Mouse (Mus musculus): ENCODE measurements around the gene Snx3. TPM values are rescaled to one million over a fixed set of nuclear protein-coding genes. Genes with fewer than 3 reads are reported as not detected.

Snx3 gene
- total RNA-seq (2014; rRNA removed; ENCODE audit: low replicate concordance), result 123 and 125 TPM in 2 replicates
- 285 and 299 TPM in 2 replicates for polyA plus RNA-seq (2015; fragmentation: Nextera tagmentation; extraction: Ambion mirVana)

DNA sequence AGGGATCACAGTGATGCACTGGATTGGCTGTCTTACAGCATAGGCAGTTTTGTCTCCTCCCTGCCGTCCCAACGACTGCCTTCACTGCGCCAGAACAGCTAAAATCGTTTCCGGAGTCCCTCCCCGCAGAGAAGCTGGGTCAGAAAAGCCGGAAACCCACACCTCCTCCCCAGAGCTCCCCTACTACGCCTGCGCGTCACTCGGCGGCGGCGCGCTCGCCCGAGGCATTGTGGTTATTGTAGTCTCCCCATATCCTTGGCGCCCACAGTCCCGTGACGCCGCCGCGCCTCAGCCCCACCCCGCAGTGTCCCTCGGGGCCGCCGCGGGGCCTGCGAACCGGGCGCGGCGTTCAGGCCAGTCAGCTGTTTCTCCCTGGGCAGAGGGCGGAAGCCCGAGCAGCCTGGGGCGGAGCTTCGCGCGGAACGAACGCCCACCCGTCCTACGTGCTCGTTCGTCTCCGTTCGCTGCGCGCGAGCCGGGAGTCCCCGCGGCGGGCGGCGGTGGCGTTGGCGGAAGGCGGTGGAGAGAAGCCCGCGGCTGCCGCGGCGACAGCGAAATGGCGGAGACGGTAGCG, at the start of gene Snx3:
Snx3 (plus strand) TSS at position 256 of the 574 bp plus-strand sequence.
- H3K27me3 ChIP-seq (ENCODE audit: control insufficient read depth, insufficient read depth, low read length), result no peaks in the 10 kb centered on the region
- H3K27ac ChIP-seq (ENCODE audit: low read depth), result peak within 1 kb of the TSS; percentile 98
- under 1% methylated on average over 68 of the region's 68 CpGs for WGBS
- H3K4me2 ChIP-seq (ENCODE audit: low read depth, low read length), result peak within 1 kb of the TSS; percentile 81
- peak within 1 kb of the TSS; percentile 88 for H3K9ac ChIP-seq (replicated peaks; ENCODE audit: low read depth, low read length)
- no peaks in the 10 kb centered on the region for H3K36me3 ChIP-seq (replicated peaks; ENCODE audit: control insufficient read depth, insufficient read depth, low read length)
- TF ChIP-seq EP300 (IDR thresholded peaks at IDR 0.05; ENCODE audit: low read depth), result no peak
- ATAC-seq (ENCODE audit: insufficient read depth, low read depth), result peak; percentile 96
- H3K4me3 ChIP-seq (ENCODE audit: low read depth, low read length), result peak within 1 kb of the TSS; percentile 86
- no peaks in the 10 kb centered on the region for H3K9me3 ChIP-seq (replicated peaks; ENCODE audit: control insufficient read depth, low read length)
- H3K4me1 ChIP-seq (ENCODE audit: control insufficient read depth, insufficient read depth), result 0 out of 2 replicates have a peak, but pooled peaks cover 16% of the 10 kb centered on the region
- DNase-seq (ENCODE audit: low spot score), result peak; percentile 98

DNA sequence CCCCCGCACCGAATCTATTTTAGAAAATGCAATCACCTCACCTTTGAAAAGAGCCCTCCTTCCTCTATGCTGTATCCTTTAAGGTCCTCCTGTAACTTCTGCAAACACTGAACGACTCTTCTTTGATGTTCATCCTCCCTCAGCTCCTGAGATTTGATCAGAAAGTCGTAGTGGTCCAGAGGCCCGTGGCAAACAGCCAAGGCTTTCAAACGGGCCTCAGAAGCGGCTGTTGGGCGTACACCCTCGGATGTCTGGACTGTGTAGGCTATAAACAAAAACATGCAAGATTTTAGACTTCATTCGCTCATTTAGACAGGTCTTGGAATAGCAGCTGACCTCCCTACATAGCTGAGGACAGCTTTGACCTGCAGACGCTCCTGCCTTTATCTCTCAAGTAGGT, 47.6 kb upstream of the Snx3 start:
- 46% methylated on average over 11 of the region's 11 CpGs for WGBS
- H3K4me3 ChIP-seq (ENCODE audit: low read depth, low read length), result no peak overlapping the region
- no peak overlapping the region for H3K9ac ChIP-seq (replicated peaks; ENCODE audit: low read depth, low read length)
- H3K4me1 ChIP-seq (ENCODE audit: control insufficient read depth, insufficient read depth), result peaks cover 16% of the 10 kb centered on the region
- TF ChIP-seq EP300 (IDR thresholded peaks at IDR 0.05; ENCODE audit: low read depth) (no peak), CTCF (IDR thresholded peaks at IDR 0.05; ENCODE audit: low read depth) (no peak)
- ATAC-seq (ENCODE audit: insufficient read depth, low read depth) (no peak), DNase-seq (ENCODE audit: low spot score) (no peak)
- no peaks in the 10 kb centered on the region for H3K27me3 ChIP-seq (ENCODE audit: control insufficient read depth, insufficient read depth, low read length)
- H3K9me3 ChIP-seq (replicated peaks; ENCODE audit: control insufficient read depth, low read length), result 0 out of 2 replicates have a peak, but pooled peaks cover 5% of the 10 kb centered on the region
- H3K36me3 ChIP-seq (replicated peaks; ENCODE audit: control insufficient read depth, insufficient read depth, low read length), result peaks cover 16% of the 10 kb centered on the region
- H3K27ac ChIP-seq (ENCODE audit: low read depth), result no peak overlapping the region
- H3K4me2 ChIP-seq (ENCODE audit: low read depth, low read length), result no peak overlapping the region

DNA sequence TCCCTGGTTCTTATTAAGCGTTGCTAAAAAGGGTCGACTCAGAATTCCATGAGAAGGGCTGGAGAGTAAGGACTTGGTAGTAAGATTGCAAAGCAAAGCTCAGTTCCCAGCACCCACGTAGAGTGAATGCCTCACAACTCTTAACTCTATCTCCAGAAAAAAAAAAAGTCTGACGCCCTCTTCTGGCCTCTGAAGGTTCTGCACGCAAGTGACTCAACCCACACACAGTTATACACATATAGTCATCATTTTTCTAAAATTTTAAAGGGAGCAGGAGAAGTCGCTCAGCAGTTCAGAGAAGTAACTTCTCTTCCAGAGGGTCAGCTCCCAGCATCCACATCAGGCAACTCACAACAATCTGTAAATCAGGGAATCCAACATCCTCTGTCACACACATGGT, 47.1 kb upstream of the Snx3 start:
- WGBS, result 66% methylated on average over 6 of the region's 6 CpGs
- no peak overlapping the region for H3K4me3 ChIP-seq (ENCODE audit: low read depth, low read length)
- peaks cover 20% of the 10 kb centered on the region for H3K36me3 ChIP-seq (replicated peaks; ENCODE audit: control insufficient read depth, insufficient read depth, low read length)
- H3K4me1 ChIP-seq (ENCODE audit: control insufficient read depth, insufficient read depth), result peaks cover 16% of the 10 kb centered on the region
- ATAC-seq (ENCODE audit: insufficient read depth, low read depth), result no peak
- no peak for DNase-seq (ENCODE audit: low spot score)
- H3K4me2 ChIP-seq (ENCODE audit: low read depth, low read length), result no peak overlapping the region
- 0 out of 2 replicates have a peak, but pooled peaks cover 6% of the 10 kb centered on the region for H3K9me3 ChIP-seq (replicated peaks; ENCODE audit: control insufficient read depth, low read length)
- TF ChIP-seq EP300 (IDR thresholded peaks at IDR 0.05; ENCODE audit: low read depth) (no peak), CTCF (IDR thresholded peaks at IDR 0.05; ENCODE audit: low read depth) (no peak)
- H3K9ac ChIP-seq (replicated peaks; ENCODE audit: low read depth, low read length), result no peak overlapping the region
- no peak overlapping the region for H3K27ac ChIP-seq (ENCODE audit: low read depth)
- no peaks in the 10 kb centered on the region for H3K27me3 ChIP-seq (ENCODE audit: control insufficient read depth, insufficient read depth, low read length)

DNA sequence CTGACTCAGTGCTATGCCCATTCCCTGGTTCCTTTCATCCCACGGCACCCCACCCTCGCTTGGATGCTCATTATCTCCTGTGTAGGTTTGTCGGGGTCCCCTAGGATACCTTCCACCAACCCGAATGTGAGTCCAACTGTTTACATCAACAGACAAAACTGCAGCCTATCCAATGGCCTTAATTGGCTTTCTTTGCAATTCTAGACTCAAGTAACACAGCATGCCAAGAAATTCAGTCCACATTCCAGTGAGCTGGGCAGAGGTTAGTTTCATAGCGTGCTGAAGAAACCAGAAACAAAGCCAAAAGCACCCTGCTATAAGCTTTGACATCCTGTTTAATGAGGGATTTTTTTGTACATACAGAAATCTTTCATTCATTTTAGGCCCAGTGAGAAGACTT, 45.8 kb upstream of the Snx3 start:
- Histone ChIP-seq H3K36me3 (replicated peaks; ENCODE audit: control insufficient read depth, insufficient read depth, low read length) (peaks cover 23% of the 10 kb centered on the region), H3K9me3 (replicated peaks; ENCODE audit: control insufficient read depth, low read length) (0 out of 2 replicates have a peak, but pooled peaks cover 6% of the 10 kb centered on the region), H3K4me3 (ENCODE audit: low read depth, low read length) (no peak overlapping the region), H3K27me3 (ENCODE audit: control insufficient read depth, insufficient read depth, low read length) (no peaks in the 10 kb centered on the region), H3K27ac (ENCODE audit: low read depth) (peak overlapping the region; percentile 89), H3K4me2 (ENCODE audit: low read depth, low read length) (no peak overlapping the region), H3K4me1 (ENCODE audit: control insufficient read depth, insufficient read depth) (peaks cover 16% of the 10 kb centered on the region), H3K9ac (replicated peaks; ENCODE audit: low read depth, low read length) (no peak overlapping the region)
- no peak for TF ChIP-seq EP300 (IDR thresholded peaks at IDR 0.05; ENCODE audit: low read depth)
- TF ChIP-seq CTCF (IDR thresholded peaks at IDR 0.05; ENCODE audit: low read depth), result no peak
- no peak for ATAC-seq (ENCODE audit: insufficient read depth, low read depth)
- WGBS, result 70% methylated on average over 5 of the region's 5 CpGs
- DNase-seq (ENCODE audit: low spot score), result peak; percentile 22

DNA sequence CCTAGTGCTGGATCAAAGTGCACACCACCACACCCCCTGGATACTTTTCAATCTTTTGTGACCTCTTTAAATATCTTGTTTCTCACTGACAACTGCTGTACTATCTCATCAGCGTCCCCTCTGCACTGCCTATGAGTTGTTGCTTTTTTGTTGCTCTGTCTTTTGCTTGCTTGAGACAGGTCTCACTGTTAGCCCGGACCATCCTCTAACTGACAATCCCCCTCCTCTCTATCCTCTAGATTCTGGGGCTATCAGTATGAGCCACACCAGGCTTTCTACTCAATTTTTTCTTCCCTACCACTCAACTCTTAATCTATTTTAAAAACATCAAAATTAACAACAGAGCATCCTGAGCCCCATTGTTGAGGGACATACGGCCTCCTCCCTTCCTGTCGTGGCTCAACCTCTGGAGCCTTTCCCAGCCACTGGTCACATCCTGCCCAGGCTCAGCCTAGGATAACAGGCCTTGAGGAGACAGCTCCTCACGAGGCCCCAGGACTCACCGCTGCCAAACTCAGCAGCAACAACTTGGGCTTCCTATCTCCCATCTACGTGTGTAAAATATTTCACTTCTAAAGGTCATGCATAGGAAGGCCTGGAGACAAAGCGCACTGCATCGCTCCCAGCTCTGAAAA, 44.2 kb upstream of the Snx3 start:
- 38% methylated on average over 9 of the region's 9 CpGs for WGBS
- H3K27me3 ChIP-seq (ENCODE audit: control insufficient read depth, insufficient read depth, low read length), result no peaks in the 10 kb centered on the region
- ATAC-seq (ENCODE audit: insufficient read depth, low read depth), result peak; percentile 91

More for the DNA sequence above, 44.2 kb upstream of the Snx3 start:
- Histone ChIP-seq H3K4me1 (ENCODE audit: control insufficient read depth, insufficient read depth) (peaks cover 16% of the 10 kb centered on the region), H3K27ac (ENCODE audit: low read depth) (peak overlapping the region; percentile 89), H3K36me3 (replicated peaks; ENCODE audit: control insufficient read depth, insufficient read depth, low read length) (peaks cover 21% of the 10 kb centered on the region), H3K9me3 (replicated peaks; ENCODE audit: control insufficient read depth, low read length) (0 out of 2 replicates have a peak, but pooled peaks cover 6% of the 10 kb centered on the region), H3K4me3 (ENCODE audit: low read depth, low read length) (no peak overlapping the region), H3K9ac (replicated peaks; ENCODE audit: low read depth, low read length) (no peak overlapping the region), H3K4me2 (ENCODE audit: low read depth, low read length) (no peak overlapping the region)
- peak; percentile 73 for DNase-seq (ENCODE audit: low spot score)
- TF ChIP-seq EP300 (IDR thresholded peaks at IDR 0.05; ENCODE audit: low read depth), result no peak
- TF ChIP-seq CTCF (IDR thresholded peaks at IDR 0.05; ENCODE audit: low read depth), result no peak

Data from heart, postnatal 0 days (tissue).